Mouse (Mus musculus): ENCODE measurements around the gene Hspa8. TPM values are rescaled to one million over a fixed set of nuclear protein-coding genes. Genes with fewer than 3 reads are reported as not detected.
"Not testable (repeated sequence)": the region's sequence is repeated elsewhere in the genome, so short reads cannot be mapped to it uniquely, and the experiment has no call there.

The Hspa8 gene
- 1,000 to 10,000 TPM; 1,048 to 1,357 TPM for total RNA-seq (2021)
- long read RNA-seq, experiment 1, transcript Hspa8-201 (9 exons, 2,394 nt) = major isoform, 1,836 of 1,896 reads
- long read RNA-seq, experiment 1, partial matches to known transcripts = 45 of 1,896 reads
- long read RNA-seq, experiment 1, other reads (novel, unspliced or antisense) = 15 of 1,896 reads
- long read RNA-seq, experiment 2, transcript Hspa8-201 (9 exons, 2,394 nt) = major isoform, 1,182 of 1,218 reads
- long read RNA-seq, experiment 2, partial matches to known transcripts = 30 of 1,218 reads
- long read RNA-seq, experiment 2, other reads (novel, unspliced or antisense) = 6 of 1,218 reads

DNA sequence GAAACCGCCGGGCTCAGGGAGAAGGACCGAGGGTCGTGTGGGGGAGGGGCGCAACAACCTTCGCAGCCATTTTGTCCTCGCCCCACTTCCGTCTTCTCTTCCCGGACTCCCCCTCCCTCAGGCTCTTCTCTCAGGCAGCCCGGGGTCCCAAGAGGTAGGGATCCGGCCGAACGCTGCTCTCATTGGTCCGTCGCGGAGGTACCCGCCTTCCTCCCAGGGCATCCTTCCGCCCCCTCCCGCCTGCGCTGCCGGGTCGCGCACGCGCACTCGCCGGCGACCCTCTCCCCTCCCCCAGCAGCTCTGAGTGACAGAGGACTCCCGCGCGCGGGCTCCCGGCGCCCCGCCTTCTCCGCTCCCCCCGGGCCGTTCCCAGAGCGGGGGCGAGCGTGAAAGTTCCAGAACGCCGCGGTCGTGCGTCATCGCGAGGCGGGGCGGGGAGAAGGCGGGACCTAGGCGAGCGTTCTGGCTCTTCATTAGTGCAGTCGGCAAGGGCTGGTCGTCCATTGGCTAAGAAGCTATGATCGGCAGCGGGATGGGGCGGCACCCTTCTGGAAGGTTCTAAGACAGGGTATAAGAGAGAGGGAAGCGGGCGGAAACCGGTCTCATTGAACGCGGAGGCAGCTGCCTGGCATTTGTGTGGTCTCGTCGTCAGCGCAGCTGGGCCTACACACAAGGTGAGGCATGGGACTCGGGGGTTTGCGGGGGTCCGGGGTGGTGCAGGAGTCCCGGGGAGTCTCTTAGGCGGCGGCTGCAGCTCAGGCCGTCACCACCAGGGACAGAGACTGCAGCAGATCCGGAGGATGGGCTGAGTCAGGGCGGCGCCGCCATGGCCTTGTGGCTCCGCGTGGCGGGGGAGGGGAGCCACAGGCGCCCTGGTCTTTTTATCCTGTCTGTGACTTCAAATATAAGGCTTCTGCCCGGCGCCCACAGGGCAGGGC is at the start of gene Hspa8:
Hspa8 (plus strand) TSS at position 310 of the 938 bp plus-strand sequence.
- peak; percentile 100 for DNase-seq

DNA sequence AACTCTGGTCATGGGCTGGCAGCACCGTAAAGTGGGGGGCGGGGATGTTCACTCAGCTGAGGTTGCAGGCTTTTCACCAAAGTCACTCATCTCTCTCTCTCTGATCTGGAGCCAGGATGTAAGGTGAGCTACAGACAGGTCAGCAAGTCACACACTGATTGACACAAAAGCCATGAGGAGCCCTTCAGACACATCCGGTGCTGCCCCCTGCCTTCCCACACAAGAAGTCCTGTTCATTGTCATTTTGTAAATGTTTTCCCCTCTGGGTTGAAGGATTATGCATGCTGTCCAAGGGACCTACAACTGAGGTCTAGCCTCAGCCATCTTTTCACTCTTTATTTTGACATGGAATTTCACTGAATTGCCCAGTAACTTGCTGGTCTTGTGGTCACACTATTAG is 49.0 kb upstream of the Hspa8 start:
- intact Hi-C loops (cut with DNase I) = loop anchor here (5.0 kb wide), 2 partner anchors 134 to 339 kb away; no protein-coding TSS in a partner anchor
- DNase-seq = no peak

More for the DNA sequence above, at the start of gene Hspa8:
- intact Hi-C loops (cut with DNase I) = no loop called here

DNA sequence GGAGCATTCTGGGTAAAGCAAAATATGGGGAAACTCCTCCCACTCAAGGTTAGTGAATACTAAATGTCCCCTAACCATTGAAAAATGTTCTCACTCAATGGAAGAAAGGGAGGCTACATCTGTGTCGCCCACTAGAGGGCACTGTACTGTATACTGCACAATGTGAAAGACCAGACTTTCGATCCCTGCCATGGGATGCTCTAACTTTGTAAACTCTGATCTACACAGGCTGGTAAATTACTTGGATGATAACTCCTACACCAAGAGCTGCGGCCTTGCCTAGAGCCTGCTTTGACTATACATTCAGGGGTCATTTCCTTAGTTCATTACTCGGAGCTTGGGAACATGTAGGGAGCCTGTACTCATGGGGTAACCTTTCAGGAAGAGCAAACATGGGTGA is 44.4 kb upstream of the Hspa8 start:
- intact Hi-C loops (cut with DNase I) = loop anchor here (2.0 to 5.0 kb wide), 3 partner anchors 50 to 181 kb away; no protein-coding TSS in a partner anchor
- DNase-seq = peak; percentile 58 to 73

DNA sequence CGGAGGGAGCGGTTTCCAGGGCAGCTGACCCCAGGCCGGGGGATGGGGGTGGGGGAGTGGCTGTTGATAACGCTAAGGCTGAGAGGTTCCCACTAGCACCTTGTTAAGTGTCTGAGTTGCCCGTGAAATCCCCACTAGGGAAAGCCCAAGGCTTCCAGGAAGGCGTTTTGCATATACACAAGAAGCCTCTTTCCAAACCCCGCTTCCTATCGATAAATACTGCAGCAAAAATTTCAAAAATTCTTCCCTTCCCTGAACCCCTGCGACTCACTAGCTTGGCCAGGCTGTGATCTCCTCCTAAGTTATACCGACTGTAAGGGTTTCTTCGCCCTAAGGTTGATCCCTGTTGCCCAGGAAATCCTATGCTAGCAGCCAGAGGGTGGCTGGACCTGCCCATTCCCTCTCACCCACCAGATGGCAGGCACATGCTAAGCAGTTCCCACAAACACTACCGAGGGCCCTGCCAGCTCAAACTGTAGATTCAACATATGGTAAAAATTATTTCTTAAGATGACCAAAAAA is 43.6 kb upstream of the Hspa8 start:
- DNase-seq = peak; percentile 32 to 55
- intact Hi-C loops (cut with DNase I) = loop anchor here (2.0 to 5.0 kb wide), 3 partner anchors 50 to 180 kb away; no protein-coding TSS in a partner anchor

DNA sequence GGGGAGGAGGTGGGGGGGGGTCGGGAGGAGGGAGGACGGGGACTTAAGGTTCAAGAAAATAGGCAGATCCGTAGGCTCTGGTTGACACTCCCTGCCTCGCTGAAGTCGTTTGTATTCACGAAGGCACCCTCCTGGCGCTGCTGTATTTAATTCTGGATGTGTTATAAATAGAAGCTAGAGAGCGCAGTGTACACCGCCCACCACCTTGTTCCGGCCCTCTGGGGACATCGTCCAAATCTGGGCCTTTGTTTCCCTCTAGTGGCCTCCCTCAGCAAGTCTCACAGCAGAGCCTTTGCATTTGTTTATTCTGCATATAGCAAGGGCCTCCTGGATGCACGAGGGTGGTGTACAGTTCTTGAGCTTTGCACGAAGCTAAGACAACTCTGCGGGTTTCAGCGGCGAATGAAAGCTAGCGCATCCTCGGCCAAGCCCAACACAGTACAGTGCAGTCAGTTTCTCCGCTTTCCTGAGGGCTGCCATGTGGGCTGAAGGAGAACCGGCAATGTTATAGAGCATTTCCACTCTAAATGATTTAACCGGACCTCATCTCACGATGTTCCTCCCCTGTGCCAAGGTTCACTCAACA is 43.0 kb upstream of the Hspa8 start:
- peak; percentile 73 to 78 for DNase-seq
- intact Hi-C loops (cut with DNase I) = loop anchor here (2.0 to 5.0 kb wide), 3 partner anchors 49 to 180 kb away; no protein-coding TSS in a partner anchor

DNA sequence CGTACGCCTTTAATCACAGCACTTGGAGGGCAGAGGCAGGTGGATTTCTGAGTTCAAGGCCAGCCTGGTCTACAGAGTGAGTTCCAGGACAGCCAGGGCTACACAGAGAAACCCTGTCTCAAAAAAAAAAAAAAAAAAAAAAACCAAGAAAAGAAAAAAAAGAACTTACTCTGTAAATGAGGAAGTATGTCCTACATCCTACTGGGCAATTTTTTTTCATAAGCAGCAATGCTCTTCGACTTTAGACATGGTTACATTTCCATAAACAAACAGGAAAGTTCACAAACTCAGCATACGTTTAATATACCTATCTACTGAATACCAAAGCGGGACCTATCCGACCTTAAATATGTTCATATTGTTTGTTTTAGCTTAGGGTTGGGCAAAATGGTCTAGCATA is 38.4 kb upstream of the Hspa8 start:
- intact Hi-C loops (cut with DNase I) = no loop called here
- DNase-seq = no peak

DNA sequence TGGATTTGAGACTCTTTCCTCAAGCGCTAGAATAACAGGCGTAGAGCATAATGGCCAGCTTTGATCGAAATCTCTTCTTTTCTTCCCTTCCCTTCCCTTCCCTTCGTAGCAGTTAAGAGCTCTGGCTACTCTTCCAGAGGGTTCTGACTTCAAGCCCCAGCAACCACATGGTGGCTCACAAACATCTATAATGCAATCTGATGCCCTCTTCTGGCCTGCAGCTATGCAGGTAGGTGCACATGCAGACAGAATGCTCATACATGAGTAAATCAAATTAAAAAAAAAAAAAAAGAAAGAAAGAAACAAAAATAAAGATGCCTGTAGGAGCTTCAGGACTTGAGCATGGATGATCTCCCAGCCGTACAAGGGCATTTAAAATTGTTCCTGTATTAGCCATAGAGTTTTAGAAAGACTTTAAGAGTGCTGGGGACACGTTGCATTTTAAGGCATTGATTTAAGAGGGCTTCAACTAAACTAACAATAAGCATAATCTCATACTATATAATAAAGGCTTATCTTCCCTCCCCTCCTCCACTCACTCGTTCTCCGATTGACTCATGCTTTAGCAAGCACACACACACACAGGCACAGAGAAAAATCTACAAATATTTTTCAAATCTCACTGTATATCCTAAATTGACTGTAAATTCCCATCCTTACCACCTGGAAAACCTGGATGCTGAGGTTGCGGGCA is 35.8 kb upstream of the Hspa8 start:
- no peak for DNase-seq
- intact Hi-C loops (cut with DNase I) = no loop called here

DNA sequence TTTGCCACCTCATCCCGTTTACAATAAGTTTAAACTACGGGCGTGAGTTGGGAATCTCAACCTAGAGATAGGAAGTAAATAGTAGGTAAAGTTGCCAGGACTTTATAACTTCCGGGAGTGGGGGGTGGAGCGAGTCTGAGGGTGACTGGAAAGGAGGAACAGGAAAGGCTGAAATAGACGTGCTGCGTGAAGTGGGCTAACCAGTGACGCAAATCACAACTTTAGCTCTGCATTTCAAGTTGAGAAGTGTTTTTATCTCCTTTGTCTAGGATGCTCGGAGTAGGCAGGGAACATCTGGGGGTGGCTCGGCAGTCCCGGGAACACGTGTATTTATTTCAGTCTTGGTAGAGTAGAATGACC is 35.2 kb upstream of the Hspa8 start:
- DNase-seq = no peak
- intact Hi-C loops (cut with DNase I) = no loop called here

DNA sequence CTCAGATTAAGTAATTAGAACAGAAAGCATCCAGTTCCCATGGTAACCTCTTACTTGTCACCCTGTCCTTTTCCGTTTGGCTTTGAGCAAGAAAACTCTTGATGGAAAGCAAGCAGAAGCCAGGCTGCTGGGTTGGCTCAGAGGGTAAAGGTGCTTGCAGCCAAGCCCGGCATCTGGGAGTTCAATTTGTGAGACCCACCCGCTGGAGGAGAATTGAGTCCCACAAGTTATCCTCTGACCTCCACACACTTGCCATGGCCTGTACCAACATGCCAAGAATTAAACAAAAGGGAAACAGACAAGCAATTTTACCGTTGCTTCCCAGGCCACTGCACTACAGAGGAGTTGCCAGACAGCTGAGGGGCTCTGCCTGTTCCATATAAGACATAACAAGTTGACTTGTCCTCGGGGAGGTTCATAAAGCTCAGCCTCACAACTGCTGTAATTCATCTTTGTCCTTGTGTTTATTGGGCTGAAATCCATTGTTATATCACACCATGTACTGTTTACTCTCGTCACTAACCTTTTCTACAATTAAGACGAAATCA is 34.7 kb upstream of the Hspa8 start:
- no peak for DNase-seq
- intact Hi-C loops (cut with DNase I) = no loop called here

DNA sequence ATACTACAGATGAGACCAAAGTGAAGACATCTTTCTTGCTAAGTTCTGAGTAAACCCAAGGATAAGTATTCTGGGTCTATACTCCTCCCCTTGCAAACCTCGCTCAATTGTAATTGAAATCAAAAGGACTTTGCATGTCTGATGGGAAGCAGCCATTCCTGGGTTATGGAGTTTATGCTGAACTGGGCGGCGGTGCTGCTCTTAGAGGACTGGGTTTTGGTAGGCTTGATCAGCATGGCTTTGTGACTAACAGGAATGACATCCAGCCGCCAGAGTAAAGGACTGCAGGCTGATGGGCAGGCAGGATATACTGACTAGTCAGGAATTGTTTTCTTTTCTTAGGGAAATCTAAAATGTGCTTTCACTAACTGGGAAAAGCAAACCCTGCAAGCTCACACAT is 32.8 kb upstream of the Hspa8 start:
- no peak for DNase-seq
- intact Hi-C loops (cut with DNase I) = no loop called here

DNA sequence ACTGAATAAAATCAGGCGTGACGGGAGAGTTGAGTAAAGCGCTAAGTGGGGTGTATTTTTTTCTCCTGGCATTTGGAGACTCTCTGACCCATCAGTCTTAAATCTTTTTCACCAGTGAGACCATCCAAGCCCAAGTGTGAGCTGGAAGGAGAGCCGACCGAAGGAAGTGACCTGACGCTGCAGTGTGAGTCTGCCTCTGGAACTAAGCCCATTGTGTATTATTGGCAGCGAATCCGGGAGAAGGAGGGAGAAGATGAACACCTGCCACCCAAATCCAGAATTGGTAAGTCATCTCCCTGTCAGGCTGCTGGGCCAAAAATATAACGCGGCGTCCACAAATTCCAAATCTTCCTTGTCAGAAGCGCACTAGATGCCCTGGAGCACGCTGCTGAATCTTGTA is 28.5 kb upstream of the Hspa8 start:
- DNase-seq = peak in 1 of 2 experiments; percentile 32
- intact Hi-C loops (cut with DNase I) = no loop called here

DNA sequence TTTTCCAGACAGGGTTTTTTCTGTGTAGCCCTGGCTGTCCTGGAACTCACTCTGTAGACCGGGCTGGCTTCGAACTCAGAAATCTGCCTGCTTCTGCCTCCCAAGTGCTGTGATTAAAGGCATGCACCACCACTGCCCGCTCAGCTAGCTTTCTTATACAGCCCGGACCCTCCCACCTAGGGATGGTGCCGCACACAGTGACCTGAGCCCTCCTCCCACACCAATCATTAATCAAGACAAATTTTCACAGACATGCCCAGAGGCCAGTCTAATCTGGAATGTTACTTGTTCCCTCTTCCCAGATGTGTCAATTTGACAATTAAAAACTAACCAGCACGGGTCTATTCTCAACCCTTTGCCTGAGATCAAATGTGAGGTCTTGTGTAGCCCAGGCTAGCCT is 27.6 kb upstream of the Hspa8 start:
- intact Hi-C loops (cut with DNase I); DNase-seq: not testable (repeated sequence)

DNA sequence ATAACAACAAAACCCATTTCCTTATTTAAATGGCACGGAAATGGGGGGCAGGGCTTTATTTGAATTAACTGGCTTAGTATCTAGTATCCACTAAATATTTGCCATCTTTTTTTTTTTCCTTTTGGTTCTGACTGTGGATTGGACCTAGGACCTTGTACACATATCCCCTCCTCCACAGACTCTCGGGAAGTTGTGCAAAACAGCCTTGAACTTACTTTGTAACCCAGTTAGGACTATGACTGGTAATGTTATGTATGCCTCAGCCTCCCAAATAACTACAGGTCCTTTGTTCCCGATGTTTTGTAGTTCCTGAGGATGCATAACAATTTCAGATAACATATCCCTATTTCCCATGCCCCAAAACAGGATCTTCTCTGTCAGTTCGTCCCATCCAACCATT is 26.9 kb upstream of the Hspa8 start:
- intact Hi-C loops (cut with DNase I) = no loop called here
- DNase-seq = no peak

DNA sequence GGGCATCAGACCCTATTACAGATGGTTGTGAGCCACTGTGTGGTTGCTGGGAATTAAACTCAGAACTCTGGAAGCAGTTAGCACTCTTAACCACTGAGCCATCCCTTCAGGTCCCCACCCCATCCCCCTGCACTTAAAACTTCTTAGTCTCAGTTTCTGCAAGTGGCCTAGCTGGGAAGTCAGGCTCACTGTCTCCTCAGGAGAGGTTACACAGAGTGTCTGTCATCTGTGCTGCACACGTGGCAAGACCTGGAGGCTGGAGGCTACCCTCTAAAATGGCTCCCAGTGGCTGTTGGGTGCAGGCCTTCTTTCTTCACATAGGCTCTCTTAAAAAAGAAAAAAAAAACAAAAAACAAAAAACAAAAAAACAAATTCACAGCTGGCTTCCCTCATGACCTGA is 24.7 kb upstream of the Hspa8 start:
- intact Hi-C loops (cut with DNase I) = no loop called here
- no peak for DNase-seq

DNA sequence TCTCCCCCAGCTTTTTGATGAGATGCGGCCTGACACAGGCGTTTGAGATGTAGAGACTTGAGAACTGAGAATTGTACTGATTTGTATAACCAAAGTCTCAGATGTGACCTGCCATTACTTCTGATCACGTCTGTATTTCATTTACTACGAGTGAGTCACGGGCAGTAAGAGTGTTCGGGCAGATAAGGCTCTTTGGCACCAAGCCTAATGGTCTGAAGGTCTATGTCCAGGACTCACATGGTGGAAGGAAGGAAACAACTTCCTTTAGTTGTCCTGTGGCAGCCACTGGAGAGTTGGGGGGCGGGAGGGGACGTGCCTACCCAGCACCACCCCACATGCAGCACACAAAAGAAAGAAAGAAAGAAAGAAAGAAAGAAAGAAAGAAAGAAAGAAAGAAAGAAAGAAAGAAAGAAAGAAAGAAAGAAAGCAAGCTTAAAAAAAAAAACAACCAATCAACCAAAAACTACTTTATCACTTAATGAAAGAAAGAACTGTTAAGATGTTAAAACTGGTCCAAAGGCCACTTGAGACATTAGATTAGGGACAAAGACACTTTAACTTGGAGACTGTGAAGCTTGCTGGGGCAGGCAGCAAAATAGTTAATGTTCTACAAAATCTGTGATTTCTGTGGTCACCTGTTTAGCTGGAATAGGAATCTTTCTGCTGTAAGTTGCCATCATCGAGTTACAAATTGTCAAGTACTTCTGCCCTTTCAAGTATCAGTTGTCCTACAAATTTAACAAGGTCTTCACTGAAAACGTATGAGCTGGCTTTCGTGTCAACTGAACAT is 24.1 kb upstream of the Hspa8 start:
- DNase-seq = peak in 1 of 2 experiments; percentile 56
- intact Hi-C loops (cut with DNase I) = no loop called here

DNA sequence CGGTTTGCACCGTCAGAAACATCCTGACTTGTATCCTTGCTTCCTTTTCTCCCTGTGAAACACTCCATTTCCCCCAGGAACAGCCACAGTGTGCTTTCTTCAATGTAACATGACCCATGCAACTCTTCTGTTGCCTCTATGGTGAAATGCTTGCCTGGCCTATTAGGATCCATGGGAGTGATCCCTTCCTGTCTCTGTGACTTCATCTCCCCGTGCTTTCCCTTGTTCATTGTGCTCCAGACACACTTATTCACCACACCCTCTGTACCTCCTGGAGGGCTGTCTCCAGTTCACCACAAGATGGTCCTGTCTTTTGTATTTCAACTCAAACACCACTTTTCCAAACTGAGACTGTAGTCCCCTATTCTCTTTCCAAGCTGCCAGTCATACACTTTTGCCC is 20.7 kb upstream of the Hspa8 start:
- DNase-seq = no peak
- intact Hi-C loops (cut with DNase I) = no loop called here

DNA sequence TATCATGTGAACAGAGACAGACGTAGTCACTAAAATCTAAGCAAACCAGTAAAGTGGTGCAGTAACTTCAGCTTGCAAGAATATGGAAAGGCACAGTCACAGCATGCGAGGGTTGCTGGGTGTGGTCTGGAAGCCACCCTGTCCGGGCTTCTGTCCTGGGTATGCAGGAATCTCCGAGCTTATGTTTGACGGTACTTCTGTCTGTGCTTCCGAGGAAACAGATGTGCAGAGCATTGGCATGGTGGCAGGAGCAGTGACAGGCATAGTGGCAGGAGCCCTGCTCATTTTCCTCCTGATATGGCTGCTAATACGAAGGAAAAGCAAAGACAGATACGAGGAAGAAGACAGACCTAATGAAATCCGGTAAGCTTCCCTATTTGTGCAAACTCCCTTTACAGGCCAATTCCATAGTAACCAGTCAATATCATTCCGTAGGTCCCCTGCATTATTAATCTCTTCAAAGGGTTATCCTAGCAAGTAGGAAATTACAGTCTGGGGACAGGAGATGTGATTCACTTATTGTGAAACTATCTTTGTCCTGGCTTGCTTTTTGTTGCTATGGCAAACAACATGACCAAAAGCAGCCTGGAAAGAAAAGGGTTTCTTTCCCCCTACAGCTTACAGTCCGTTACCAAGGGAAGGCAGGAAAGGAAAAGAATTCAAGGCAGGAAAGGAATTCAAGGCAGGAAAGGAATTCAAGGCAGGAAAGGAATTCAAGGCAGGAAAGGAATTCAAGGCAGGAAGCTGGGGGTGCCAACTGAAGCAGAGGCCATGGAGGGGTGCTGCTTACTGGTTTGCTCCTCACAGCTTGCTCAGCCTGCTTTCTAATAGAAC is 19.7 kb upstream of the Hspa8 start:
- DNase-seq = no peak
- intact Hi-C loops (cut with DNase I) = no loop called here
